Mouse (Mus musculus): ENCODE results near the gene Hs6st1.
A peak's percentile ranks its signal among the peaks of the same experiment; 100 is the strongest.
"Not testable (repeated sequence)": the region's sequence is repeated elsewhere in the genome, so short reads cannot be mapped to it uniquely, and the experiment has no call there.

The Hs6st1 gene

GRCm38 (mm10) chr1:36068076-36068475 lies at the start of gene Hs6st1:
TSS of gene Hs6st1 (plus strand) at chr1:36068400.
- peak; percentile 95 to 98 for DNase-seq

- no peak for DNase-seq
These were observed 49.6 kb upstream of the Hs6st1 start for GRCm38 (mm10) chr1:36018617-36019016.

GRCm38 (mm10) chr1:36019161-36019560 lies 49.0 kb upstream of the Hs6st1 start:
- DNase-seq: no peak

- no peak for DNase-seq
These were observed 47.9 kb upstream of the Hs6st1 start for GRCm38 (mm10) chr1:36020315-36020714.

- peak; percentile 90 to 91 for DNase-seq
These were observed 37.8 kb upstream of the Hs6st1 start for GRCm38 (mm10) chr1:36030421-36030821.

- DNase-seq: no peak
These were observed 29.4 kb upstream of the Hs6st1 start for GRCm38 (mm10) chr1:36038769-36039168.

GRCm38 (mm10) chr1:36042072-36042471 lies 26.1 kb upstream of the Hs6st1 start:
- DNase-seq: no peak

- DNase-seq: not testable (repeated sequence)
These were observed 24.4 kb upstream of the Hs6st1 start for GRCm38 (mm10) chr1:36043793-36044192.

- DNase-seq: no peak
These were observed 23.9 kb upstream of the Hs6st1 start for GRCm38 (mm10) chr1:36044288-36044687.

GRCm38 (mm10) chr1:36052672-36053071 lies 15.5 kb upstream of the Hs6st1 start:
- no peak for DNase-seq

- no peak for DNase-seq
These were observed 14.6 kb upstream of the Hs6st1 start for GRCm38 (mm10) chr1:36053566-36053965.

- DNase-seq: no peak
These were observed 13.8 kb upstream of the Hs6st1 start for GRCm38 (mm10) chr1:36054182-36054966.

GRCm38 (mm10) chr1:36054967-36055357 lies 13.2 kb upstream of the Hs6st1 start:
- DNase-seq: no peak

- no peak for DNase-seq
These were observed 8.8 kb upstream of the Hs6st1 start for GRCm38 (mm10) chr1:36059351-36059750.

GRCm38 (mm10) chr1:36059959-36060953 lies 7.9 kb upstream of the Hs6st1 start:
- DNase-seq: no peak

GRCm38 (mm10) chr1:36061211-36061915 lies 6.8 kb upstream of the Hs6st1 start:
- DNase-seq: no peak

GRCm38 (mm10) chr1:36062088-36062805 lies 6.0 kb upstream of the Hs6st1 start:
- no peak for DNase-seq

GRCm38 (mm10) chr1:36062826-36063640 lies 5.2 kb upstream of the Hs6st1 start:
- no peak for DNase-seq

- DNase-seq: no peak
These were observed 4.6 kb upstream of the Hs6st1 start for GRCm38 (mm10) chr1:36063641-36063955.

GRCm38 (mm10) chr1:36064223-36064622 lies 4.0 kb upstream of the Hs6st1 start:
- no peak for DNase-seq
